Mouse (Mus musculus) megakaryocyte progenitor cell, adult 5-6 weeks (primary cell): ENCODE measurements around the gene Fcor. TPM values are rescaled to one million over a fixed set of nuclear protein-coding genes. Genes with fewer than 3 reads are reported as not detected.

Source experiments
- ATAC-seq: replicated peaks from 2 replicates; pipeline ENCODE4 v1.8.0; 2016; ENCODE audit warnings: mild to moderate bottlenecking, moderate TSS enrichment, inconsistent platforms; ENCODE audit not compliant: poor library complexity
- total RNA-seq, 2 experiments: library from RNA; stranded (forward) in 1 of 2; stranded (reverse) in 1 of 2; fragments of 157-497, 149-512 nt in 1 of 2; fragments of 200-1000 nt in 1 of 2; gene quantifications; 2 replicates each; pipeline versions ENCODE4 v1.2.3 to v1.2.4; 2015 to 2017

The Fcor gene
- total RNA-seq (2015), result 22.6 and 25.4 TPM in 2 replicates
- 10.5 and 15.2 TPM in 2 replicates for total RNA-seq (2017)

DNA sequence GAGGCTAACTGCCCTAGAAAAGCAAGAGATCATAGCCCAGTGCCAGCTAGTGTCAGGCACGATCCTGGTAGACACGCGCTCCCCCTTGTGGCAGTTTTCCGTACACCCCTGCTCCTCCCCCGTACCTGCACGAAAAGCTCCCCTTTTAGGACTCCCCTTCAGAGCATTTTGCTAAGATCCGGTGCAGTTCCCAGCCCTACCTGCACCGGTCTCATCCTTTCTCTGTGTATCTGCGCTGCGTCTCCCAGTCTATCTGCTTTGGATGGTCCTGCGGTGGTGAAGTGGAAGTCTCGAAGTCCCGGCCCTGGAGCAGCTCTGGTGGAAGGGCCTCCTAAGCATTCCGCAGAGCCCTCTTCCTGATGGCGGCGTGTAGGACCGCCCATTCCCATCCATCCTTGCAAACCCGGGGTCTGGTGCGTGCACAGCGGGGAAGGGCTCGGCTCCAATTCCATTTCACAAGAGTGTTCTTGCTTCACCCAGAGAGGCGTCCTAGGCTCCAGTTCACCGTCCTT lies at the start of gene Fcor:
TSS of gene Fcor (minus strand) at position 383 of the 512 bp plus-strand sequence.
- peak; percentile 65 for ATAC-seq

DNA sequence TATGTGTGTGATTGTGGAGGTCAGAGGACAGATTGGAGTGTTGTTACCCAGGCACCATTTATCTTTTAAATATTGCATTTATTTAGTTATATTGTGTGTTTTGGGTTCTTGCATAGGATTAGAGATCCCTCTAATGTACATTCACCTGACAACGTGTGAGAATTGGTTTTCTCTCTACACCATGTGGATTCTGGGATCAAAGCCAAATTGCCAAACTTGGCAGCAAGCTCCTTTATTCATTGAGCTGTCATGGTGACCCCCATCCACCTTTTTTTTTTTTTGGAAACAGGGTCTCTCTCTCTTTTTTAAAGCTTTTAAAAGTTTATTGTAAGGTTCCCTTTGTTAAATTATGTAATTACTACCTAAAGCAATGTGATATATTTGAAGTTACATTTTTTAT lies 48.9 kb upstream of the Fcor start:
- ATAC-seq, result no peak

DNA sequence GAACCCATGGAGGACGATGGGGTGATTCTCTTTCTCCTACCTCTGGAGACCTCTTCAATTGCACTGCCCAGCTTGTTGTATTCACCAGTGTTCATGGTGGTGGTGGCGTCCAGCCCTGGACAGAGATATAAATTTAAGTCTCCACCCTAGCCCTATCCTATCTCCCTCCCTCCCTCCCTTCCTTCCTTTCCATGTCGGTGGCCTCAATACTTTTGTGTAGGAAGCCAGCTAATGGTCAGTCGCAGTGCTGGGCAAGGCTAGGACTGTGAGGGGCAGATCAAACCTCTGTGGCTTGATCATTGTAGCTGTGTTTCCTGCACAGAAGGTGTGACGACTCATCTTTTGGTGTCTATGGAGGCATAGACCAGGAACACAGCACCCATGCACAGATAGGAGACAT lies 48.4 kb upstream of the Fcor start, which contains the start of gene Clec4g:
TSS of gene Clec4g (minus strand) at position 101 of the 400 bp plus-strand sequence.
- ATAC-seq, result no peak

DNA sequence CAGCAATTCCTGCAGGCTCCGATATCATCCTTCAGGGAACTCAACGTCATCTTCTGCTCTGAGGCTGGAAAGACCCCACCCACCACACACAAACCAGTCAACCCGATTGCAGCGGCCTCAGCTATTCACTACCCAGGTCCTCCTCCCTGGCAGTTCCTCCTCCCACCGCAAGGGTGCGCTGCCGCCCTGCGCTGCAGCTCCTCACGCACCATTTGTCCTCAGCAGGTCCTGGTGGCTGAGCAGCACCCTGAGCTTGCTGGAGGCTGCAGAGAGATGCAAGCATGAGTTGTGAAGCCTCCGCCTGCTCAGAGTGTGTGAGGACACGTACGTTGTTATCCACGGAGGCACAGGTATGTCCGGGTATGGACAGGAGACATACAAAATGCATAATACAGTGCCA lies 46.4 kb upstream of the Fcor start:
- peak; percentile 100 for ATAC-seq

DNA sequence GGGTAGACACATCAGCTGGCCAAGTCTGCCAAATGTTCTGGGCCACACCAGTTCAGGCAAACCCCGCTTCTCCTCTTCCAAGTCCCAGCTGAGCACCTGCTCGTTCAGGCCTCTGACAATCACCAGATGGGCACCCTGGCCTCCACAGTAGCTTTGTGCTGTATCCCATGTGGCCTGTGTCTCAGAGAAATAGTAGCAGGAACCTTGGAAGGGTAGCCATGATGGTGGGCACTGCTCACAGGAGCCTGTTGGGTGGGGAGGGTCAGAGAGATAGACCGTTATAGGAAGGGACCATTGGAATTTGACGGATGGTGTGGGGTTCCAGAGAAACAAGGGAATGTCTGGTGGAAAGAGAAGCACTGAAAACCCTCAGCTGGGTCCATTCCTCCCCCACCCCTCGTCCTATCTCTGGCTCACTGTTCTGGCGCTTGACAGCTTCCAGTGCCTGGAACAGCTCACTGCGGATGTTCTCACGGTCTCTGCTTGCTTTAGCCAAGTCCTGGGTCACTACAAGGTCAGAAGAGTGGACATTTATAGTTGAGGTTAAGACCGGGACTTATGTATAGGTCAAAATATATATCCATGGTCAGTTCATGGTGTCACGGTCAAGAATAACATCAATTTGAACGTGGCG lies 45.3 kb upstream of the Fcor start:
- ATAC-seq, result no peak

DNA sequence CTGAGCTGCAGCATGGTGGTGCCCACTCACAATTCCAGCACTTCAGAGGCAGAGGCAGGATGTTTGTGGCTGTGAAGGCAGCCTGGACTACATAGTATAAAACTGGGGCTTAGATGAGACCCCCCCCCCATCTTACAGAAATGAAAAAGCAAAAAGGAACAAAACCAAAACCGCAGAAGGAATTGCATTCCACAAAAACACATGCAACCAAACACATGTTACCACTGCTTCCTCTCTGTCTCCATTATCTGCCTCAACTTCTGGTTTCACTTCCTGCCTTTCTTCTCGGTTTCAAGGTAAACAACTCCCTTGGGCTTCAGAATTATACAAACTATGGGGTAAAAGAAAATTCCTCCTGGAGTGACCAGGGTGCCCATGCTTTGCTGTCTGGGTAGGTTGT lies 39.5 kb upstream of the Fcor start:
- ATAC-seq, result peak; percentile 88

GRCm38 (mm10) chr8:3710312-3710711 lies 38.1 kb upstream of the Fcor start:
- peak; percentile 12; the same call in 1 of the 2 replicates for ATAC-seq

- ATAC-seq, result no peak
Observed at GRCm38 (mm10) chr8:3707611-3708010, 35.4 kb upstream of the Fcor start.

- peak; percentile 61 for ATAC-seq
Observed at GRCm38 (mm10) chr8:3705711-3706110, 33.5 kb upstream of the Fcor start.

DNA sequence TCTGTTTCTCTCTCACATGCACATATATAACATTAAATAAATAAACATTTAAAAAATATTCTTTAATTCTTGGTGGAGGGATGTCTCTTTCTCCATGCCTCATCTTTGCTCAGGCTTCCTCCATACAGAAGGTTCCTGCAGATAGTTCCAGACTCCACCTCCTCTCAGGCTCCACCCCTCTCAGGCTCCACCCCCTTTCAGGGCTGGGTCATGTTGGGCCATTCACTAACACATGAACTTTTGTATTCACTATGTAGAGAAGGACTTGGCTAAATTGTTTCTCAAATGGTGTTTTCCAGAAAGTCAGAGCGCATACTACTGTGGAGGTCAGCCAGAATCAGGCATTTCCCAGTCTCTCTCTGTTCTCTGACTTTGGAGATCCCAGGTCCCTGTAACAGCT lies 29.3 kb upstream of the Fcor start:
- peak; percentile 86 for ATAC-seq

DNA sequence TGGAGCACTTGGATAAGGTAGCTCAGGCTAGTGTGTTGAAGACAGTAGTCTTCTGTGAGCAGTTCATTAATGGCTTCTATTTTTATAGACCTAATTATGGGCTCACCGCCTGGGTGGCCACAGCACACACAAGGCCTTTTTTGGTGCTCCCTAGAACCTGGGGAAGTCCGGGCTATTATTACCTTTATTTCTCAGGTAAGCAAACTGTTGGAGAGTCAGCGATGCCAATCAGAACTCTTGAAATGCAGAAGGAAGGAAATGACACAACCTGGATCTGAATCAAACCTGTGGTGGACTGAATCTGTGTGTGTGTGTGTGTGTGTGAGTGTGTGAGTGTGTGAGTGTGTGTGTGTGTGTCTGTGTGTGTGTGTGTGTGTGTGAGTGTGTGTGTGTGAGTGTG lies 22.0 kb upstream of the Fcor start, which contains the start of gene Fcer2a:
TSS of gene Fcer2a (minus strand) at position 55 of the 400 bp plus-strand sequence.
- no peak for ATAC-seq

DNA sequence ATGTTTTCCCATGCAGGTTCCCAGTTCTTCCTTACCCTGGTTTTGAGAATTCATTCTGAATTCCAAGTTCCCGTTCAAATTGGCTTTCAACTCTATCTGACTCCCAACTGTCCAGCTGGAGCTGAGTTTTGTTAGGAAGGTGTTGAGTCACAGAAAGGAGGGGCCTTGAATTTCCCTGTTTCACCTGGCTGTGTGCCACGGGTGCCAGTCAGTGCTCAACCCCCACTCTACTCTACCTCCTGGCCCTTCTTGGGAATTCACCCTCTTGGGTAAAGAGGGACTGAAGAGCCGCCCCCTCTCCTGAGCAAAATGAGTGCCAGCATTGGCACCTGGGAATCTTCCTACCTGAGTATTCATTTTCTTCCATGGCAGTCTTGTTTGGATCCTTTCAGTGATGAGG lies 18.6 kb upstream of the Fcor start:
- no peak for ATAC-seq

GRCm38 (mm10) chr8:3687537-3687936 lies 15.4 kb upstream of the Fcor start:
- peak; percentile 51 for ATAC-seq

GRCm38 (mm10) chr8:3685422-3685821 lies 13.3 kb upstream of the Fcor start:
- no peak for ATAC-seq

- no peak for ATAC-seq
Observed at GRCm38 (mm10) chr8:3684530-3684929, 12.4 kb upstream of the Fcor start.

GRCm38 (mm10) chr8:3683408-3684176 lies 11.4 kb upstream of the Fcor start:
- ATAC-seq, result peak; percentile 36; the same call in 1 of the 2 replicates

DNA sequence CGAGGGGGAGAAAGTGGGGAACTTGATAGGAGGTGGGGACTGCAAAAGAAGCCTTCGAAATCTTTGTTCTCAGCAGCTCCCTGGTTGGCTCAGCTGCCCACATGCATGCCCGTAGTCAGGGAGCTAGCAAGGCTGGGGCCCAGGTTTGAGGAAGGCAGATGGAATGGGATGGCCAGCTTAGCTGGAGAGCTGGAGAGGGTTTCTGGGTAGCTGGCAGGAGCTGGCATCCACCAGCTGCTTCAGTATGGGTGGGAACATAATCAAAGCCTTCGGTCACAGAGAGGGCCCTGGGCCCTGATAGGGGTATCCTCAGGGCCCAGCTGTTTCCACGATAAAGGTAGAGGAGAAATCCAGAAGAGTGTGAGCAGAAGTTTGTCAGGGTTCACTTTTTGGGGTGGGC lies 10.3 kb upstream of the Fcor start:
- no peak for ATAC-seq

- ATAC-seq, result no peak
Observed at GRCm38 (mm10) chr8:3679656-3680055, 7.5 kb upstream of the Fcor start.

DNA sequence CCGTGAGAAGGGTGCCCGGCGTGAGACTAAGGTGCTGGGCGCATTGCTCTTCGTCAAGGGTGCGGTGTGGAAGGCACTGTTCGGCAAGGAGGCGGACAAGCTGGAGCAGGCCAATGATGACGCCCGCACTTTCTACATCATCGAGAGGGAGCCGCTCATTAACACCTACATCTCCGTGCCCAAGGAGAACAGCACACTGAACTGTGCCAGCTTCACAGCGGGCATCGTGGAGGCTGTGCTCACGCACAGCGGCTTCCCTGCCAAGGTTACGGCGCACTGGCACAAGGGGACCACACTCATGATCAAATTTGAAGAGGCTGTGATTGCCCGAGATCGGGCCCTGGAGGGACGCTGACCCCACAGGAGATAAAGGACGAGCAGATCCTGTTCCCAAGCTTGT lies 7.1 kb upstream of the Fcor start:
- ATAC-seq, result no peak

- no peak for ATAC-seq
Observed at GRCm38 (mm10) chr8:3678831-3679230, 6.7 kb upstream of the Fcor start.

- peak; percentile 33 for ATAC-seq
Observed at GRCm38 (mm10) chr8:3676993-3677579, 4.9 kb upstream of the Fcor start.
